Mouse (Mus musculus) hindbrain, embryonic 12.5 days (tissue): ENCODE data around the gene Fbxo2. TPM values are rescaled to one million over a fixed set of nuclear protein-coding genes. Genes with fewer than 3 reads are reported as not detected.

ENCODE experiments used
- ATAC-seq: fragments of 200-750 bp; cut with Nextera tagmentation; 2 replicates; pipeline ENCODE4 v1.8.0; 2017; ENCODE audit warnings: moderate TSS enrichment; ENCODE audit not compliant: low FRiP score
- H3K27ac ChIP-seq: fragments of 300-500 bp; sonication (generic); 2 replicates; pipeline ENCODE4 v1.5.1; 2016; ENCODE audit warnings: mild to moderate bottlenecking
- H3K27me3 ChIP-seq: fragments of 300-500 bp; sonication (generic); 2 replicates; pipeline ENCODE4 v1.6.1; 2016; ENCODE audit warnings: mild to moderate bottlenecking
- H3K36me3 ChIP-seq: fragments of 300-500 bp; sonication (generic); 2 replicates; pipeline ENCODE4 v1.6.1; 2016; ENCODE audit warnings: mild to moderate bottlenecking
- H3K4me1 ChIP-seq: fragments of 300-500 bp; sonication (generic); 2 replicates; pipeline ENCODE4 v1.6.1; 2016
- H3K4me2 ChIP-seq: fragments of 300-500 bp; sonication (generic); replicated peaks from 2 replicates; pipeline ENCODE4 v1.6.1; 2016; ENCODE audit warnings: mild to moderate bottlenecking
- H3K4me3 ChIP-seq: fragments of 300-500 bp; sonication (generic); 2 replicates; pipeline ENCODE4 v1.5.1; 2016; ENCODE audit warnings: mild to moderate bottlenecking
- H3K9ac ChIP-seq: fragments of 300-500 bp; sonication (generic); 2 replicates; pipeline ENCODE4 v1.6.1; 2016; ENCODE audit warnings: mild to moderate bottlenecking, moderate library complexity
- H3K9me3 ChIP-seq: fragments of 300-500 bp; sonication (generic); replicated peaks from 2 replicates; pipeline ENCODE4 v1.6.1; 2016; ENCODE audit warnings: mild to moderate bottlenecking
- WGBS: fragments of 180-500 bp; shearing (Covaris S2); methylation state at CpG from one replicate; pipeline ENCODE4 v1.1.7; 2016; 5-methylcytosine and 5-hydroxymethylcytosine counted together
- polyA plus RNA-seq: library from polyadenylated mRNA; unstranded; fragments of >200 nt; fragmentation: Nextera tagmentation; extraction: Ambion mirVana; gene quantifications from 2 replicates; pipeline ENCODE4 v1.2.1, GENCODE M21; 2016

Gene Fbxo2
- polyA plus RNA-seq, 1 experiment from 2014 or later: 10.9 TPM

DNA sequence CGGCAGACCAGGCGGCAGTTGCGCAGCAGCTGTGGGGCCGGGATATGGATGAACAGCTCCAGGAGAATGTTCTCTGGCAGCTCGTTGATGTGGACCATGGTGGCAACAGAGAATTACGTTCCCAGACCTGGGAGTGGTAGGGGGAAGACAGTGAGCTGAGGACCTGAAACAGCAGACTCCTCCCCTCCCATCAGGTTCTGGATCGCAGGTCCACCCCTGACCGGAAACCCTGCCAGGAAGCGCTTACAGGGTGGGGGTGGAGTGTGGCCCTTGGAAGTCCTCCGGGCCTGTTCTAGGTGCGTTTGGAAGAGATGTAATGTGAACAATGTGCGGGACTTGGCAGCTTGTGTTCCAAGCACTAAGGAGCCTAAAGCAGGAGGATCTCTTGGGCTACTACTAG lies 10.9 kb upstream of the Fbxo2 start:
- peaks cover 14% of the 10 kb centered on the region for H3K4me1 ChIP-seq
- H3K27me3 ChIP-seq: no peaks in the 10 kb centered on the region
- H3K9me3 ChIP-seq: no peaks in the 10 kb centered on the region
- H3K9ac ChIP-seq: no peak overlapping the region
- peaks cover 48% of the 10 kb centered on the region for H3K36me3 ChIP-seq
- ATAC-seq: no peak
- 69% methylated on average over 12 of the region's 12 CpGs for WGBS
- H3K27ac ChIP-seq: no peak overlapping the region
- H3K4me3 ChIP-seq: no peak overlapping the region
- no peak overlapping the region for H3K4me2 ChIP-seq

- 0 out of 2 replicates have a peak overlapping the region, but pooled peaks have one; percentile 8 for H3K9ac ChIP-seq
- WGBS: 53% methylated on average over 7 of the region's 7 CpGs
These were observed 10.2 kb upstream of the Fbxo2 start for GRCm38 (mm10) chr4:148150242-148150641.

GRCm38 (mm10) chr4:148150953-148151266 lies 9.5 kb upstream of the Fbxo2 start:
- Histone ChIP-seq H3K4me3 (peak overlapping the region; percentile 48), H3K9ac (peak overlapping the region; percentile 64; the same call in 1 of the 2 replicates), H3K27ac (no peak overlapping the region; the same call in 1 of the 2 replicates), H3K36me3 (peaks cover 42% of the 10 kb centered on the region), H3K27me3 (no peaks in the 10 kb centered on the region), H3K4me1 (peaks cover 15% of the 10 kb centered on the region), H3K4me2 (peak overlapping the region; percentile 82), H3K9me3 (no peaks in the 10 kb centered on the region)
- WGBS: 46% methylated on average over 3 of the region's 3 CpGs
- no peak for ATAC-seq

More at GRCm38 (mm10) chr4:148150242-148150641, 10.2 kb upstream of the Fbxo2 start:
- Histone ChIP-seq H3K27ac (no peak overlapping the region), H3K9me3 (no peaks in the 10 kb centered on the region), H3K4me3 (no peak overlapping the region), H3K4me2 (no peak overlapping the region), H3K4me1 (peaks cover 14% of the 10 kb centered on the region), H3K27me3 (no peaks in the 10 kb centered on the region), H3K36me3 (peaks cover 42% of the 10 kb centered on the region)
- ATAC-seq: no peak

DNA sequence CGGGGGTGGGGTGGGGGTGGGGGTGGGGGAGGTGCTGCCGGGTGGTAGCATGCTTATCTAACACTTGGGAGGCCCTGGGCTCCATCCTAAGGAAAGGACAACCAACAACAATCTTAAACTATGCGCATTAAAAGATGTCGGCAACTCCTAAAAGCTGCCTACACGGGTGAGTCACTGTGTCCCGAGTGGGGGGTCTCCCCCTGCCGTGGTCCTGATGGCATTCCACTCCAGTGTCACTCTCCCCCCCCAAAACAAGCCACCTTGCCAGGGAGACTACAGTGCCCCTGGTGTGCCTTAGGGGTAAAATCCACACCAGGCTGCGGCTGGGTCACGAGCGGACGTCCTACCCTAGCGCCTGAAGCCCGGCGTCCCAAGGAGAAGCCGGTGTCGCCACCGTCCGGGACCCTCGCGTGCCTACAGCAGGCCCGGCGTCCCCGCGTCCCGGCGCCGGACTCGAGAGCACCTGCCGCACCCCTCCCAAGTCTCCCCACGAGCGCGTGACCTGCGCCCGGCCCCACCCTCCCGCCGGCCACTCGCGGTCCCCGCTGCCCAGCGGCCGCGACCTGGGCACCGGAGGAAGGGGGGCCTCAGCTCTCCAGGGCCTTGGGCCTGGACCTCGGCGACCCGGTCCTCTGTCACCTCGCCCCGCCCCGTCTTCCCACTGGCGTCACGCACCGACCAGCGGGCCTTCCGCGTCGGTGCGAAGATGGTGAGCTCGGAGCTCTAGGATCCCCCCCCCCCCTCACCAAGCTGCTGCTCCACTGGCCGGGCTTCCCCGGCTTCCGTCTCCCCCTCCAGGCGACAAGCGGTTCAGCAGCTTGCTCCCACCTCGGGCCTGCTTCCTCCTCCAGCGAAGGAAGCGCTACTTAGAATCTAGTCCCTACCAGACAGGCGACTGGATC lies 8.9 kb upstream of the Fbxo2 start, which contains the start of gene Fbxo6:
TSS of gene Fbxo6 (minus strand) at position 874 of the 902 bp plus-strand sequence.
- Histone ChIP-seq H3K9ac (peak within 1 kb of the TSS; percentile 64), H3K4me1 (peaks cover 18% of the 10 kb centered on the region), H3K4me3 (peak within 1 kb of the TSS; percentile 48), H3K27ac (peak within 1 kb of the TSS; percentile 89), H3K27me3 (no peaks in the 10 kb centered on the region), H3K9me3 (no peaks in the 10 kb centered on the region), H3K4me2 (peak within 1 kb of the TSS; percentile 82), H3K36me3 (peaks cover 42% of the 10 kb centered on the region)
- ATAC-seq: peak; percentile 91
- 1% methylated on average over 53 of the region's 67 CpGs for WGBS

DNA sequence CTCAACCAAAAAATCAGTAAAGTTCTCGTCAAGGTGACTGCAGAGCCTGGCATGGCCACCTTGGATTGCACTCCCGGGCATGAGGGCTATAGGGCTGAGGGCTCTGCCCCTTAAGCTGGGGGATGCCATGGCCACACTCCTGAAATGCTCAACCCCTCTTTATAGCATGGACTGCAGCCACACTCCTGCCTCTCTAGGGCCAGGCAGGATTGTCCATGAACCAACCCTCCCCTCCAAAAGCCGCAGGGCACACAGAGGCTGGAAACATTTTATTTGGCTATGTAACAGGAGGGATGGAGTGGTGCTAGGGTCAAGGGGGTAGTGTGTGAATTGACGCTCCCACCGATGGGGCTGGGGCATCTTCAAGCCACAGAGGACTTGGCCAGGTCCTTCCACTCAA lies 7.9 kb upstream of the Fbxo2 start:
- Histone ChIP-seq H3K36me3 (peaks cover 45% of the 10 kb centered on the region), H3K4me2 (no peak overlapping the region), H3K27me3 (no peaks in the 10 kb centered on the region), H3K9me3 (no peaks in the 10 kb centered on the region), H3K4me1 (peaks cover 22% of the 10 kb centered on the region), H3K27ac (peak overlapping the region; percentile 18; the same call in 1 of the 2 replicates), H3K9ac (no peak overlapping the region), H3K4me3 (no peak overlapping the region)
- WGBS: 85% methylated on average over 5 of the region's 5 CpGs
- no peak for ATAC-seq

DNA sequence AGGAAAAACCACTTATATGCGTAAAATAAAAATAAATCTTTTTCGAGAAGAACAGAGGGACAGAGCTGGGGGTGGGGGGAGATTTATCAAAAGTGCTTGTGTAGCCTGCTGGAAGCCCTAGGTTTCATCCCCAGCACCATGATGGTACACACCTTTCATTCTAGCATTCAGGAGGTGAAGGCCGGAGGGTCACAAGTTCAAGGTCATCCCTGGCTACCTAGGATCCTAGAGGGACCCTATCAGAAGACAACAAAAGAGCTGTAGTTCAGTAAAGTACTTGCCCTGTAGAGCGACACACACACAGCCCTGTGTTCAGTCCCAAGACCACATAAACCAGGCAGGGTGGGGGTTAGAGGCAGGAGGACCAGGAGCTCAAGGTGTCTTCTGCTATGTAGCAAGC lies 6.4 kb upstream of the Fbxo2 start:
- Histone ChIP-seq H3K27me3 (no peaks in the 10 kb centered on the region), H3K36me3 (peaks cover 46% of the 10 kb centered on the region), H3K9ac (no peak overlapping the region), H3K4me3 (no peak overlapping the region), H3K27ac (no peak overlapping the region), H3K4me2 (no peak overlapping the region), H3K4me1 (peaks cover 32% of the 10 kb centered on the region), H3K9me3 (no peaks in the 10 kb centered on the region)
- ATAC-seq: no peak
- WGBS: 94% methylated on average over 4 of the region's 4 CpGs

- no peak for ATAC-seq
- Histone ChIP-seq H3K36me3 (peaks cover 44% of the 10 kb centered on the region), H3K9me3 (no peaks in the 10 kb centered on the region), H3K9ac (no peak overlapping the region), H3K4me1 (peaks cover 30% of the 10 kb centered on the region), H3K27ac (no peak overlapping the region), H3K4me3 (no peak overlapping the region), H3K4me2 (no peak overlapping the region), H3K27me3 (no peaks in the 10 kb centered on the region)
- WGBS: 59% methylated on average over 3 of the region's 3 CpGs
These were observed 5.4 kb upstream of the Fbxo2 start for GRCm38 (mm10) chr4:148154982-148155381.

DNA sequence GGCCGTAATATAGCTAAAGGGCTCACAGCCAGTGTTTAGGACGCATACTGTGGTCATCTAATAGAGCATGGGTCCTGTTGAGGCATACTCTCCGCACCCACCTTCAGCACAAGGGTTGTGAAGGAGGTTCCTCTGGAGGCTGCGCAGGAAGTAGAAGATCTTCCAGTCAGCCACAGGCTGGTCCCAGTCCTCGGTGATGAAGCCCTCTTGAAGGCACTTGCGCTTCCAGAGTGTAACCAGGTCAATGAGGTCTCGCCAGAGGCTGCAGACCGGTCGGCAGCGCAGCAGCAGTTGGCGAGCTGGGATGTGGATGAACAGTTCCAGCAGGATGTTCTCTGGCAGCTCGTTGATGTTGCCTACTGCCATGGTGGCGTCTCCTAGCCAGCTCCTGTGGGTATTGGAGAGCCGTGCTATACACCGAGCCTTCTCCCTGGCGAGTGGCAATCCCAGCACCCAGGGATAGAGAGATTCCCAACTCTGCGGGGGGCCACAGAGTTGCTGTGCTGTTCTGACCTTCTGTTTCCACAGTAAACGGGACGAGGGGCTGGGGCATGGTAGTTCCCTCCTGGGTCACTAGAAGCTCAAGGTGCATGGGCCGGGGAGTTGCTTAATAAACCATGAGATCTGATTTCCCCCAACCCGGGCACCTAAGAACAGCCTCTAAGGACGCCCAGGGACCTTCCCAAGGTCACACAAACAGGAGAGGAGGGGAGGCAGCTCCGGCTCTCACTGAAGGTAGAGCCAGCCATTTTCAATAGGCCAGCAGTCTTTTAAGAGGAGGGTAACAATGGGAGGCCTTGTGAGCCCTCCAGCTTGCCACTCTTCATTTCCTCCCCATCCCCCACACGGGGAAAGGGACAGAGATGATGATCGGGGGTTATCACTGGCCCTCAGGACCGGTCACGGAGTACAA lies 1.7 kb upstream of the Fbxo2 start:
- peak; percentile 29 for ATAC-seq
- H3K4me1 ChIP-seq: peaks cover 39% of the 10 kb centered on the region
- peak overlapping the region; percentile 95 for H3K4me2 ChIP-seq
- H3K4me3 ChIP-seq: peak overlapping the region; percentile 70
- peaks cover 35% of the 10 kb centered on the region for H3K27me3 ChIP-seq
- WGBS: 21% methylated on average over 27 of the region's 27 CpGs
- no peaks in the 10 kb centered on the region for H3K9me3 ChIP-seq
- H3K9ac ChIP-seq: peak overlapping the region; percentile 92
- peak overlapping the region; percentile 95 for H3K27ac ChIP-seq
- H3K36me3 ChIP-seq: peaks cover 34% of the 10 kb centered on the region

DNA sequence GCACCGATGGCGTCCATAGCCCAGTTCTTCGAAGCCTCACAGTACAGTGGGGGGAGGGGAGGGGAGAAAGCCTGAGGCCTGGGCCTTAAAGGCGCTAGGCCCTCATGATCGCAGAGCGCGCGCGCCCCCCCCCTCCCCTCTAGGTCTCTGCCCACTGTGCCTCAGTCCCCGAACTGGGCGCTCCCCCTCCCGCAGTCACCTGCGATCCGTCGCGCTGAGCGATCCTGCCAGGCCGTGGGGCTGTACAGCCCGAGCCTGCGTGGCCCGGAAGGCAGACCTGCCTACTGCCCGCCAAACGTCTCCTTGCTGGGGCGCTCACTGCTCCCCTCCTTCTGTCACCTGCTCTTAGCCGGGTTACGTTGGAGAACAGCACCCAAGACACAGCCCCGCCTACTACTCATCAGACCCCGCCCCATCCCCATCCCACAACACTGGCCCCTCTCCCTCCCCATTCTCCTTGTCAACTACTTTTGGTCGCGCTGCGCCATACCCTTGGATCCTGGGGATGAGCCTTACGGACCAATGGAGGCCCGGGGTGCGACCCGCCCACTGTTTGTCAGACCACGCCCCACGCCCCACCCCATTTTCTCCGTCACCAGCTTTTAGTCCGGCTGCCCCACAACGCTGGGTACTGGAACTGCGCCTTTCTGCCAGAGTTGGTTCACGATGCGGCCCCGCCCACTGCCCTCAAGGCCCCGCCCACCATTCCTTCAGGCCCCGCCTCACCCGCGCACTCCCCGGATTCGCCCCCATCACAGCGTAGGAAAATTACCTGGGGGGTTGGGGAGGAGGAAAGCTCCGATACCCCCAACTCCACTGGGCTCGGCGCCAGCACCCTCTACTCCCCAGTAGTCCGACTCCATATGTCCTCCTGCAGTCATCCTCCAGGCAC lies 631 bp upstream of the Fbxo2 start:
- WGBS: 1% methylated on average over 48 of the region's 55 CpGs
- peak overlapping the region; percentile 95 for H3K4me2 ChIP-seq
- ATAC-seq: peak; percentile 93
- peak overlapping the region; percentile 92 for H3K9ac ChIP-seq
- H3K36me3 ChIP-seq: peaks cover 30% of the 10 kb centered on the region
- peaks cover 49% of the 10 kb centered on the region for H3K4me1 ChIP-seq
- H3K4me3 ChIP-seq: peak overlapping the region; percentile 70
- peak overlapping the region; percentile 95 for H3K27ac ChIP-seq
- H3K9me3 ChIP-seq: no peaks in the 10 kb centered on the region
- H3K27me3 ChIP-seq: peaks cover 46% of the 10 kb centered on the region

GRCm38 (mm10) chr4:148164002-148164439 lies 3.6 kb downstream of the Fbxo2 start:
- H3K4me3 ChIP-seq: peak overlapping the region; percentile 27
- ATAC-seq: no peak
- H3K36me3 ChIP-seq: no peaks in the 10 kb centered on the region
- no peak overlapping the region for H3K27ac ChIP-seq
- H3K9me3 ChIP-seq: no peaks in the 10 kb centered on the region
- H3K4me2 ChIP-seq: peak overlapping the region; percentile 50
- under 1% methylated on average over 29 of the region's 29 CpGs for WGBS
- peaks cover 74% of the 10 kb centered on the region for H3K27me3 ChIP-seq
- H3K9ac ChIP-seq: 0 out of 2 replicates have a peak overlapping the region, but pooled peaks have one; percentile 43
- peaks cover 46% of the 10 kb centered on the region for H3K4me1 ChIP-seq

- Histone ChIP-seq H3K36me3 (no peaks in the 10 kb centered on the region), H3K4me3 (peak overlapping the region; percentile 27), H3K27me3 (peaks cover 76% of the 10 kb centered on the region), H3K9ac (no peak overlapping the region), H3K9me3 (no peaks in the 10 kb centered on the region), H3K4me1 (peaks cover 45% of the 10 kb centered on the region), H3K4me2 (peak overlapping the region; percentile 50), H3K27ac (no peak overlapping the region)
- ATAC-seq: no peak
- under 1% methylated on average over 16 of the region's 16 CpGs for WGBS
These were observed 4.0 kb downstream of the Fbxo2 start for GRCm38 (mm10) chr4:148164461-148164860.
